Comparison of ENCODE assay signal across 8 mouse cellular contexts in the genomic region with DNA sequence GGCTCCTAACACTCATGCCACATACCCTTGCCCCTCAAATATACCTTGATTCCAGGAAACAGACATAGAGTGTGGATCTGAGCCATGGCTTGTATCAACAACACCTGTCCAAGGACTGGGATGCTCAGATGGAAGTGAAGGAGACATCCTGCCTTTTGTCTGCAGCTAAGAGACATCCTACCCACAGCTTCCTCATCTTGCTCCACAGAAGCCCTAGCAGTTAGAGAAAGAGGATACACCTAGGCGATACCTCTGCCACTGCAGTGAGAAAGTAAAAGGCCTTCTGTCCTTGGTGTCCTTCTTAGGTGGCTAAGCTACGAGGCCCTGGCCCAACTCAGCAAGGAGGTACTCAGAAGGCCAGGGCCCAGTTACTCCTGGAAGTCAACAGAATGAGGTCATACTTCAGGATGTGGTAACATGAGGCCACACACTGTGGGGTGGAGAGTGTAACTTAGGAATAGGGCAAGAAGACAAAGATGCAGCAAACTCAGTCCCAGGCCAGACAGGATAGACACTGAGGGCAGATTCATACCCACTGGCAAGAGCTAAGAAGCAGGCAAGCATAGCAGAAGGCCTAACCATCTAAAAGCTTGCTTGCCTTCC. TPM values are rescaled to one million over a fixed set of nuclear protein-coding genes. Genes with fewer than 3 reads are reported as not detected.
DNase-seq lines count a peak whose midpoint lies in the region; ATAC-seq and TF ChIP-seq lines count a peak whose summit lies in the region.

No protein-coding gene starts in this region.

- 44% methylated on average over 2 of the region's 2 CpGs for WGBS in liver, adult 2 months
- 58% methylated on average over 2 of the region's 2 CpGs for WGBS in intestine, embryonic 15.5 days
- 28% methylated on average over 2 of the region's 2 CpGs for WGBS in thymus, adult 2 months

- H3K4me1 ChIP-seq in liver, adult 2 months (ENCODE audit: control insufficient read depth, insufficient read depth, low read length): peaks cover 74% of the 10 kb centered on the region
- peaks cover 67% of the 10 kb centered on the region for H3K4me1 ChIP-seq in brown adipose tissue, adult 24 weeks (ENCODE audit: control insufficient read depth, insufficient read depth, insufficient read length, low read length)
- peaks cover 70% of the 10 kb centered on the region for H3K4me1 ChIP-seq in intestine, embryonic 15.5 days (replicated peaks)
- peaks cover 22% of the 10 kb centered on the region for H3K4me1 ChIP-seq in thymus, adult 2 months (replicated peaks; ENCODE audit: control insufficient read depth, insufficient read depth, low read length)

- no peak overlapping the region for H3K4me2 ChIP-seq in intestine, embryonic 15.5 days (replicated peaks)
- H3K4me2 ChIP-seq in myocyte (ENCODE audit: low read depth): peak overlapping the region; percentile 82

- no peak for TF ChIP-seq POLR2A in liver, adult 2 months (IDR thresholded peaks at IDR 0.05; ENCODE audit: extremely low read depth, insufficient read depth, low read length)
- TF ChIP-seq POLR2A in myocyte (IDR thresholded peaks at IDR 0.05; ENCODE audit: insufficient read length, low read depth): no peak
- TF ChIP-seq POLR2A in thymus, adult 2 months (IDR thresholded peaks at IDR 0.05; ENCODE audit: control insufficient read depth, extremely low read depth, insufficient read depth, low read length, poor library complexity): no peak

- no peak for TF ChIP-seq CTCF in liver, adult 2 months (IDR thresholded peaks at IDR 0.05; ENCODE audit: low read depth, low read length)
- TF ChIP-seq CTCF in thymus, adult 2 months (IDR thresholded peaks at IDR 0.05; ENCODE audit: borderline replicate concordance, control insufficient read depth, extremely low read depth, insufficient read depth, low read length, poor library complexity): no peak

- H3K27ac ChIP-seq in liver, adult 2 months (replicated peaks; ENCODE audit: insufficient read depth, low read depth, low read length): peak overlapping the region; percentile 97
- peak overlapping the region; percentile 96 for H3K27ac ChIP-seq in brown adipose tissue, adult 24 weeks (replicated peaks; ENCODE audit: low read depth, low read length)
- H3K27ac ChIP-seq in intestine, embryonic 15.5 days: no peak overlapping the region
- H3K27ac ChIP-seq in thymus, adult 2 months (ENCODE audit: control insufficient read depth, insufficient read depth, low read length): no peak overlapping the region

- no peaks in the 10 kb centered on the region for H3K27me3 ChIP-seq in liver, adult 2 months (ENCODE audit: control insufficient read depth, insufficient read depth, low read length)
- H3K27me3 ChIP-seq in intestine, embryonic 15.5 days (replicated peaks): no peaks in the 10 kb centered on the region
- H3K27me3 ChIP-seq in myocyte (ENCODE audit: control insufficient read depth, insufficient read depth, insufficient read length): no peaks in the 10 kb centered on the region
- no peaks in the 10 kb centered on the region for H3K27me3 ChIP-seq in thymus, adult 2 months (ENCODE audit: control insufficient read depth, insufficient read depth, low read length)

- peak overlapping the region; percentile 51 for H3K9ac ChIP-seq in liver, adult 2 months (ENCODE audit: low read depth, low read length)
- H3K9ac ChIP-seq in intestine, embryonic 15.5 days: peak overlapping the region; percentile 32; the same call in 1 of the 2 replicates

- H3K4me3 ChIP-seq in liver, adult 2 months (ENCODE audit: insufficient read depth, low read depth, low read length): no peak overlapping the region
- no peak overlapping the region for H3K4me3 ChIP-seq in brown adipose tissue, adult 24 weeks (ENCODE audit: insufficient read depth, low read depth, low read length)
- H3K4me3 ChIP-seq in intestine, embryonic 15.5 days (replicated peaks): no peak overlapping the region
- no peak overlapping the region for H3K4me3 ChIP-seq in myocyte
- H3K4me3 ChIP-seq in thymus, adult 2 months (ENCODE audit: control insufficient read depth, insufficient read depth, low read length): no peak overlapping the region

- H3K9me3 ChIP-seq in intestine, embryonic 15.5 days: no peaks in the 10 kb centered on the region

- no peaks in the 10 kb centered on the region for H3K36me3 ChIP-seq in liver, adult 2 months (ENCODE audit: control insufficient read depth, insufficient read depth, low read length)
- no peaks in the 10 kb centered on the region for H3K36me3 ChIP-seq in intestine, embryonic 15.5 days
- H3K36me3 ChIP-seq in myocyte (ENCODE audit: control insufficient read depth, insufficient read depth): no peaks in the 10 kb centered on the region
- no peaks in the 10 kb centered on the region for H3K36me3 ChIP-seq in thymus, adult 2 months (ENCODE audit: control insufficient read depth, insufficient read depth, low read length)

- ATAC-seq in intestine, embryonic 15.5 days: no peak

- DNase-seq in liver, adult 2 months (ENCODE audit: extremely low read depth, low read depth, low spot score): peak; percentile 85
- no peak for DNase-seq in liver
- no peak for DNase-seq in layer of hippocampus, adult 18-20 months (ENCODE audit: low spot score in 2 of 2)
- DNase-seq in thymus, adult 2 months: no peak
- no peak for DNase-seq in cerebellum, adult 9-11 months

- H3ac ChIP-seq in myocyte (ENCODE audit: control insufficient read depth, insufficient read length): no peak overlapping the region

- peaks cover 65% of the 10 kb centered on the region for H3K79me2 ChIP-seq in liver, adult 2 months (ENCODE audit: control insufficient read depth, insufficient read depth, low read length)
- peaks cover 100% of the 10 kb centered on the region for H3K79me2 ChIP-seq in myocyte (ENCODE audit: control insufficient read depth, insufficient read depth)

TF ChIP-seq in myocyte, 11 proteins besides CTCF, POLR2A, EP300 and RAD21:
- no peak for TF ChIP-seq CEBPB (IDR thresholded peaks at IDR 0.05; ENCODE audit: insufficient read depth, poor library complexity, severe bottlenecking)

RNA-seq across cellular contexts. Expression of a gene that starts 8.0 kb away (rescaled TPM):
- total RNA-seq in liver, adult 2 months (2014; rRNA removed): 29.5 and 30.0 TPM in 2 replicates
- 45.1 and 45.4 TPM in 2 replicates for polyA plus RNA-seq in liver, adult 2 months (2012; rRNA removed)
- polyA plus RNA-seq in brown adipose tissue, adult 24 weeks (2012; ENCODE audit: insufficient read depth, insufficient read length, missing spikeins): 76.7 and 87.6 TPM in 2 replicates
- 42.6 and 44.5 TPM in 2 replicates for polyA plus RNA-seq in intestine, embryonic 15.5 days (2015; fragmentation: Nextera tagmentation; extraction: Ambion mirVana)
- 123 TPM for polyA plus RNA-seq in myocyte (2012; fragmentation: generic; extraction: Trizol)
- total RNA-seq in layer of hippocampus, adult 18-20 months (2021): 10 to 100 TPM; 32.2 to 33.8 TPM
- polyA plus RNA-seq in thymus, adult 2 months (2012; rRNA removed): 67.2 and 69.6 TPM in 2 replicates

RNA-seq across cellular contexts. Expression of a gene that starts 48.5 kb away (rescaled TPM):
- total RNA-seq in liver, adult 2 months (2014; rRNA removed): 0.87 and 1.3 TPM in 2 replicates
- 0.50 and 0.73 TPM in 2 replicates for polyA plus RNA-seq in liver, adult 2 months (2012; rRNA removed)
- not detected in 2 replicates for polyA plus RNA-seq in brown adipose tissue, adult 24 weeks (2012; ENCODE audit: insufficient read depth, insufficient read length, missing spikeins)
- 3.5 and 4.1 TPM in 2 replicates for polyA plus RNA-seq in intestine, embryonic 15.5 days (2015; fragmentation: Nextera tagmentation; extraction: Ambion mirVana)
- polyA plus RNA-seq in myocyte (2012; fragmentation: generic; extraction: Trizol): 2.7 TPM
- 10 to 100 TPM; 17.4 to 20.2 TPM for total RNA-seq in layer of hippocampus, adult 18-20 months (2021)
- 0.78 and 0.98 TPM in 2 replicates for polyA plus RNA-seq in thymus, adult 2 months (2012; rRNA removed)

Comparison
In these comparisons a context has a peak if more than half of its experiments do, and no peak if none do; other contexts are left out.
1. H3K27ac ChIP-seq: peak in liver, adult 2 months (single experiment) and brown adipose tissue, adult 24 weeks (single experiment); none in intestine, embryonic 15.5 days (single experiment) and thymus, adult 2 months (single experiment).